Mouse (Mus musculus): ENCODE measurements at regions not wholly inside any gene's neighbourhood (a gene's known extent, or its start where the extent isn't known, plus 50 kb on each side); places are given as distances from the start of the nearest gene placed in this dataset.
A peak's percentile ranks its signal among the peaks of the same experiment; 100 is the strongest.

DNA sequence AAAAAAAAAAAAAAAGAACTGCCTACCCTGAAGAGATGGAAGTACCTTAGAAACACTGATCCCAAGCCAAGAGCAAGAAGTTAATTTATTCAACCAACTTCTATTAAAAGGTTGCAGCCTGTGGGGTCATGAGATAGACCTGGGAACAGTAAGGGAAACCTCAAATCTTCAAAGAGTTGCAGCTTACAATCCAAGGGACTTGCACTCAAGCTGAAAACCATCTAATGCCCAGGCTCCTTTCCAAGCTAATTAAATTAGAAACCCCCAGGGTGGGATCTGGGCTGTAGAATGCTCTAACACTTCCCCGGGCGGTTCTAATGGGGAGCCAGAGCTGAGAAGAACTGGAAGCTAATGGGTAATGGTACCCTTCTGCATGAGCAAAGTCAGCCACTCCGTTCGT is 278.0 kb downstream of the Hlx start:
- no peaks in the 10 kb centered on the region for H3K36me3 ChIP-seq
- no peak overlapping the region for H3K27ac ChIP-seq (replicated peaks)
- H3K27me3 ChIP-seq (replicated peaks): 0 out of 2 replicates have a peak, but pooled peaks cover 6% of the 10 kb centered on the region
- H3K9me3 ChIP-seq: no peaks in the 10 kb centered on the region
- no peak for ATAC-seq (ENCODE audit: extremely low read depth, insufficient number of reproducible peaks, low FRiP score, low TSS enrichment)
- no peak overlapping the region for H3K4me3 ChIP-seq
- H3K4me1 ChIP-seq: no peaks in the 10 kb centered on the region
- 86% methylated on average over 4 of the region's 4 CpGs for WGBS
- no peak overlapping the region for H3K4me2 ChIP-seq
- H3K9ac ChIP-seq: no peak overlapping the region

DNA sequence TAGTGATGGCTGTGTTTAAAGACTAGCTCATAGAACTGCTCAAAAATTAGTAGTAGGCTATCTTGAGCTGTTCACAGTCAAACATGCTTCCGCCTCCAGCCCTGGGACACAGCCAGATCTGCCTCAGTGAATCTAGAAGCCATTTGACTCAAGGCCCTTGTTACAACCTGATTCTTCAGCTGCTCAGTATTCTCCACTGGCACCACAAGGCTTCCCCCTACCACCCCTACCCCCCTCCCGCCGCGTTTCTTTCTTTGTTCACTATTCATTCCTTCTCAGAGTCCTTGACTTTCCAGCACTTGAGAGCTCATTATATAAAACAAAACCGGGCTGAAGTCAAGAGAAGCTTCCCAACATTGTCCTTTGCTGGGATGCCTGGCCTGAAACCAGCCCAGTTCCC is 278.7 kb downstream of the Hlx start:
- WGBS: 66% methylated on average over 5 of the region's 5 CpGs
- Histone ChIP-seq H3K9ac (no peak overlapping the region), H3K36me3 (no peaks in the 10 kb centered on the region), H3K27ac (replicated peaks) (no peak overlapping the region), H3K9me3 (no peaks in the 10 kb centered on the region), H3K4me2 (no peak overlapping the region), H3K4me3 (no peak overlapping the region), H3K4me1 (no peaks in the 10 kb centered on the region), H3K27me3 (replicated peaks) (peaks cover 6% of the 10 kb centered on the region; the same call in 1 of the 2 replicates)
- no peak for ATAC-seq (ENCODE audit: extremely low read depth, insufficient number of reproducible peaks, low FRiP score, low TSS enrichment)

DNA sequence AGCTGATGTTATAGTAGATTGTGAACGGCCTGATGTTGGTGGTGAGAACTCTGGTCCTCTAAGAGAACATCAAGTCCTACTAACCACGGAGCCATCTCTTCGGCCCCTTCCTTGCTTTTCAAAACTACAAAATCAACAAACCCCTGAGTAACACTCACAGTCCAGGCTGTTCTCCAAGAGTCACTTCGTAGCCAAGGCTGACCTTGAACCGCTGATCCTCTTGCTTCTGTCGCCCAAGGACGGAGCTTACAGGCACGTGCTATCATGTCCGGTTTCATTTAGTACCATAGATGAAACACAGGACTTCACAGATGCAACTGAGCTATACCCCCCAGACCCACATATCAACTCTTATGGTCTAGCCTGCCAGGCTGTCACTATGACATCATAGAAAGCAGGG is 279.4 kb downstream of the Hlx start:
- H3K27me3 ChIP-seq (replicated peaks): peaks cover 6% of the 10 kb centered on the region; the same call in 1 of the 2 replicates
- no peaks in the 10 kb centered on the region for H3K4me1 ChIP-seq
- no peak overlapping the region for H3K4me3 ChIP-seq
- no peak overlapping the region for H3K9ac ChIP-seq
- no peak overlapping the region for H3K4me2 ChIP-seq
- no peak for ATAC-seq (ENCODE audit: extremely low read depth, insufficient number of reproducible peaks, low FRiP score, low TSS enrichment)
- no peaks in the 10 kb centered on the region for H3K36me3 ChIP-seq
- H3K9me3 ChIP-seq: no peaks in the 10 kb centered on the region
- 82% methylated on average over 9 of the region's 9 CpGs for WGBS
- H3K27ac ChIP-seq (replicated peaks): no peak overlapping the region

DNA sequence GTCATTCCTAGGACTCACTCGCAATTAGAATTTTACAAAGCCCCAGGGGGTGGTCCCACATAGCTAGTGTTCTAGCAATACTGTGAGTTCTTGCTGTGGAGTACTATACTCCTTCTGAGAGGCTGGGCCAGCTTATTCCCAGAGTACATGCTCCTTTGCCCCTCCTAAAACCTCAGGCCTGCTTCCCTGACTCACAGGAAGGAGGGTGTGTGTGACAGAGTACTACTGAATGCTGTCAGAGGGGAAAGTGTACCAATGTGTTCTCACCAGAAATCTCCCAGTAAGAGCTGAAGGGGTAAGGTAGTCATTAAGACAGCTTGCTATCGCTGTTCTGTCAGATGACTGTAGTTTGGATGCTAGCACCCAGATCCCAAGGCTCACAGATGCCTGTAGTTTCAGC is 280.7 kb downstream of the Hlx start:
- no peaks in the 10 kb centered on the region for H3K4me1 ChIP-seq
- no peak overlapping the region for H3K4me2 ChIP-seq
- H3K36me3 ChIP-seq: no peaks in the 10 kb centered on the region
- ATAC-seq (ENCODE audit: extremely low read depth, insufficient number of reproducible peaks, low FRiP score, low TSS enrichment): no peak
- H3K9me3 ChIP-seq: no peaks in the 10 kb centered on the region
- peaks cover 6% of the 10 kb centered on the region; the same call in 1 of the 2 replicates for H3K27me3 ChIP-seq (replicated peaks)
- WGBS: 72% methylated on average over 2 of the region's 2 CpGs
- no peak overlapping the region for H3K27ac ChIP-seq (replicated peaks)
- no peak overlapping the region for H3K9ac ChIP-seq
- no peak overlapping the region for H3K4me3 ChIP-seq

DNA sequence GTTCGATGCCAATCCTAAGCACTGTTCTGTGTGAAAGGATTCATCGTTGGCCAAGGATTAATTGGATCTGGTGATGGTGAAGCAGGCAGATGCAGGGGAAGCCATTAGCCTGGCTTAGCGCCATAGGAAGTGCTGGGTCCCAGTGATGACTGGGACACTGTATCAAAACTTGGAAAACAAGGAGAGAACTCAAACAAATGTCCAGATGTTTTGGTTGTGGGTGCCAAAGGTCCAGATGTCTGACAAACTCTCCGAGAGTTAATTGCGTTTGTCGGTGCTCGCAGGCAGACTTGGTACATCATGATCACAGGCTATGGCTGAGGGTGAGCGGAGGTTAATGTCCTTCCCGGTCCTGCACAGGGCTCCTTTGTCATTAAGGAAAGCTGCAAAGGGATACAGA is 283.4 kb downstream of the Hlx start:
- peaks cover 6% of the 10 kb centered on the region; the same call in 1 of the 2 replicates for H3K27me3 ChIP-seq (replicated peaks)
- 78% methylated on average over 9 of the region's 9 CpGs for WGBS
- no peak overlapping the region for H3K4me2 ChIP-seq
- H3K4me1 ChIP-seq: no peaks in the 10 kb centered on the region
- no peak overlapping the region for H3K9ac ChIP-seq
- no peaks in the 10 kb centered on the region for H3K9me3 ChIP-seq
- no peak for ATAC-seq (ENCODE audit: extremely low read depth, insufficient number of reproducible peaks, low FRiP score, low TSS enrichment)
- no peaks in the 10 kb centered on the region for H3K36me3 ChIP-seq
- no peak overlapping the region for H3K27ac ChIP-seq (replicated peaks)
- no peak overlapping the region for H3K4me3 ChIP-seq

- Histone ChIP-seq H3K27ac (replicated peaks) (no peak overlapping the region), H3K4me3 (no peak overlapping the region), H3K4me1 (peaks cover 4% of the 10 kb centered on the region), H3K4me2 (no peak overlapping the region), H3K9ac (no peak overlapping the region), H3K9me3 (no peaks in the 10 kb centered on the region), H3K27me3 (replicated peaks) (peaks cover 6% of the 10 kb centered on the region; the same call in 1 of the 2 replicates), H3K36me3 (no peaks in the 10 kb centered on the region)
- no peak for ATAC-seq (ENCODE audit: extremely low read depth, insufficient number of reproducible peaks, low FRiP score, low TSS enrichment)
- 49% methylated on average over 7 of the region's 7 CpGs for WGBS
These were observed 284.5 kb downstream of the Hlx start for GRCm38 (mm10) chr1:184447911-184448310.

- Histone ChIP-seq H3K9ac (no peak overlapping the region), H3K27ac (replicated peaks) (no peak overlapping the region), H3K4me2 (no peak overlapping the region), H3K36me3 (no peaks in the 10 kb centered on the region), H3K4me1 (peaks cover 8% of the 10 kb centered on the region), H3K9me3 (no peaks in the 10 kb centered on the region), H3K4me3 (no peak overlapping the region), H3K27me3 (replicated peaks) (peaks cover 6% of the 10 kb centered on the region; the same call in 1 of the 2 replicates)
- no peak for ATAC-seq (ENCODE audit: extremely low read depth, insufficient number of reproducible peaks, low FRiP score, low TSS enrichment)
- WGBS: 46% methylated on average over 5 of the region's 5 CpGs
These were observed 285.2 kb downstream of the Hlx start for GRCm38 (mm10) chr1:184447161-184447667.

DNA sequence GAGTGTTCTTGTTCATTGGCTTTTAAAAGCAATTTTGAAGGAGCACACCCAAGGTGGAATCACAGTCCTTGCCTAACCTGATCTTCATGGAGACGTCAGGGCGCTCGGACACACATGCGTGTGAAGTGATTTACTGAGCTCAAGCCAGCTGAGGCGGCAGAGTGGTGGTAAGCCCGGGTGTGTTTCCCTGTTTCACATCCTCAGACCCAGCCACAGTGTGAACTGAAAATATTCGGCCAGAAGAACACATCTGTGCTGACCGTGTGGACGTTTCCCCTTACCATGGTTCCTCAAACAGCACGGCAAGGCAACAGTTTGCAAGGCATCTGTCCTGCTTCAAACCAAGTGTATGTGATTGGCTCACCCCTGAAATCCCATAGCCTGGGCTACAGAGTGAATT is 288.2 kb downstream of the Hlx start:
- ATAC-seq (ENCODE audit: extremely low read depth, insufficient number of reproducible peaks, low FRiP score, low TSS enrichment): no peak
- H3K27me3 ChIP-seq (replicated peaks): no peaks in the 10 kb centered on the region; the same call in 1 of the 2 replicates
- no peaks in the 10 kb centered on the region for H3K9me3 ChIP-seq
- H3K4me3 ChIP-seq: no peak overlapping the region
- peaks cover 8% of the 10 kb centered on the region for H3K4me1 ChIP-seq
- 82% methylated on average over 10 of the region's 10 CpGs for WGBS
- H3K9ac ChIP-seq: no peak overlapping the region
- no peak overlapping the region for H3K27ac ChIP-seq (replicated peaks)
- H3K4me2 ChIP-seq: no peak overlapping the region
- no peaks in the 10 kb centered on the region for H3K36me3 ChIP-seq

- no peaks in the 10 kb centered on the region for H3K9me3 ChIP-seq
- ATAC-seq (ENCODE audit: extremely low read depth, insufficient number of reproducible peaks, low FRiP score, low TSS enrichment): no peak
These were observed 289.7 kb downstream of the Hlx start for GRCm38 (mm10) chr1:184442701-184443100.

DNA sequence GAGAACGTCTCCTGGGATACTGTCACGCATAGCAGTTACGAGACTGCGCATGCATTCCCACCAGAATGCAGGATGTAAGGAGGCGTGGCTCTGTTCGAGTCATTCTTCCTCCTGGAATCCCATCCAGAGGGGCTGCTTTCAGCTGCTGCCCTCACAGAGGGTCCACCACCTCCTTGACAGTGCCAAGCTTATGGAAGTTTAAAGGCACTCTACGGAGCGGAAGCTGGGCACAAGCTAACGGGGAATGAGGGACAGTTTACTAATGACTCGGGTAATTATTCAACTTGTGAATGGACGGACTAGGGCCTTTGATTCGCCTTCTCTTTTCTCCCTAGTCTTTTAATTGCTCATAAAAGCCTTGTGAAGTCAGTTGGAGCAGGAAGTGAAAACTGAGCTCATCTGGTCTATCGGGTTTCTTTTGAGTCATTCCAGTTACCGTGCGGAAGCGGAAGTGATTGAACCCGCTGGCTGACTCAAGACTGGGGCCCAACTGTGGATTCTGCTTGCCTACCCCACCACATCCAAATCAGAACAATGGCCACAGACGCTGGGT is 291.3 kb downstream of the Hlx start:
- H3K4me1 ChIP-seq: peaks cover 8% of the 10 kb centered on the region
- H3K27ac ChIP-seq (replicated peaks): peak overlapping the region; percentile 64
- no peak overlapping the region for H3K9ac ChIP-seq
- H3K9me3 ChIP-seq: no peaks in the 10 kb centered on the region
- H3K4me2 ChIP-seq: peak overlapping the region; percentile 52
- no peaks in the 10 kb centered on the region for H3K36me3 ChIP-seq
- H3K4me3 ChIP-seq: peak overlapping the region; percentile 27; the same call in 1 of the 2 replicates
- no peak for ATAC-seq (ENCODE audit: extremely low read depth, insufficient number of reproducible peaks, low FRiP score, low TSS enrichment)
- 67% methylated on average over 18 of the region's 18 CpGs for WGBS
- peaks cover 6% of the 10 kb centered on the region; the same call in 1 of the 2 replicates for H3K27me3 ChIP-seq (replicated peaks)

More at GRCm38 (mm10) chr1:184442701-184443100, 289.7 kb downstream of the Hlx start:
- WGBS: 33% methylated on average over 3 of the region's 3 CpGs
- Histone ChIP-seq H3K27me3 (replicated peaks) (no peaks in the 10 kb centered on the region; the same call in 1 of the 2 replicates), H3K4me1 (peaks cover 8% of the 10 kb centered on the region), H3K27ac (replicated peaks) (no peak overlapping the region), H3K4me2 (no peak overlapping the region), H3K36me3 (no peaks in the 10 kb centered on the region), H3K4me3 (no peak overlapping the region), H3K9ac (no peak overlapping the region)

DNA sequence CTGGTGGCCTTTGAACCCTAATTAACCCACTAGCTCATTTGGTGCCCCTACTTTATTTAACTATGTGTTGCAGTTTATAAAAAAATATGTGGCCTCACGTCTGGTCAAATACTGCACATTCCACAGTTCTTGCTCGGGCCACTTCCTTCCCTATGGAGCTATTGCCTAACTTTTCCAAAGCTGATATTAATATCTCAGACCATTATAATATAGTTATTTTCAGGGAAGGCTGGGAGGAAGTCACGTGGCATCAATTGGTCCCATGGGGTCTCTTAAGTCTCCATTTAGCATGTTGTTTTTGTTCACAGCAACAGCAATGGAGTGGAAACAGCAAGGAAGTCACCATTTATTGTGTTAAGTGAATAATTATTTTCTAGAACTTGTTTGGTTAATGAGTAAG is 292.9 kb downstream of the Hlx start:
- no peaks in the 10 kb centered on the region for H3K9me3 ChIP-seq
- H3K27me3 ChIP-seq (replicated peaks): peaks cover 6% of the 10 kb centered on the region; the same call in 1 of the 2 replicates
- no peak overlapping the region for H3K27ac ChIP-seq (replicated peaks)
- H3K9ac ChIP-seq: no peak overlapping the region
- no peak overlapping the region for H3K4me3 ChIP-seq
- H3K4me2 ChIP-seq: no peak overlapping the region
- no peak for ATAC-seq (ENCODE audit: extremely low read depth, insufficient number of reproducible peaks, low FRiP score, low TSS enrichment)
- H3K4me1 ChIP-seq: peaks cover 8% of the 10 kb centered on the region
- no peaks in the 10 kb centered on the region for H3K36me3 ChIP-seq
- WGBS: 48% methylated on average over 3 of the region's 3 CpGs

DNA sequence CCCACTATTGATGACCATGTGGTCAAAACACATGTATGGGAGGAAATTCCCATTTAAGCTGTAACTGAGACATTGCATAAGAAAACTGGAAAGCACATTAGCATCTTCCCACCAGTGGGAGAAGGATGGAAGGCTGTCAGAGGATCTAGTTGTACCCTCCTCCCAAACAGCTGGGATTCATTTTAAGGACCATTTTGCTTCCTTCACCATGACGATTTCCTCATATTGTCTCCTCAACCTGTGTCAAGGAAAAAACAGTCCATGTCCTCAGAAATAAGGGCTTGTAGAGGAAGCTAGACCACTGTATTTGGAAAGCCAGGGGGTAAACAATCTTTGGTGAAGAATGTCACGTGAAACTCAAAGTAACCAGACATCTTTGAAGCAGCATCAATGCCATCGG is 296.0 kb downstream of the Hlx start:
- 0 out of 2 replicates have a peak, but pooled peaks cover 6% of the 10 kb centered on the region for H3K27me3 ChIP-seq (replicated peaks)
- no peak overlapping the region for H3K4me2 ChIP-seq
- H3K9me3 ChIP-seq: no peaks in the 10 kb centered on the region
- H3K27ac ChIP-seq (replicated peaks): no peak overlapping the region
- ATAC-seq (ENCODE audit: extremely low read depth, insufficient number of reproducible peaks, low FRiP score, low TSS enrichment): no peak
- no peak overlapping the region for H3K4me3 ChIP-seq
- no peak overlapping the region for H3K9ac ChIP-seq
- no peaks in the 10 kb centered on the region for H3K4me1 ChIP-seq
- 73% methylated on average over 3 of the region's 3 CpGs for WGBS
- H3K36me3 ChIP-seq: no peaks in the 10 kb centered on the region
